Mouse (Mus musculus) testis, adult 2 months (tissue): Measurements from ENCODE around the gene Kxd1. TPM values are rescaled to one million over a fixed set of nuclear protein-coding genes. Genes with fewer than 3 reads are reported as not detected.
A peak's percentile ranks its signal among the peaks of the same experiment; 100 is the strongest.

ENCODE experiments used
- H3K27ac ChIP-seq: fragments of 200-500 bp; 2 replicates; pipeline ENCODE4 v1.5.1; 2012; ENCODE audit warnings: low read depth, low read length; ENCODE audit not compliant: control insufficient read depth, insufficient read depth
- H3K27me3 ChIP-seq: fragments of 200-500 bp; 2 replicates; pipeline ENCODE4 v1.6.1; 2012; ENCODE audit warnings: mild to moderate bottlenecking, low read length, moderate library complexity; ENCODE audit not compliant: control insufficient read depth, insufficient read depth
- H3K36me3 ChIP-seq: fragments of 200-500 bp; 2 replicates; pipeline ENCODE4 v1.6.1; 2012; ENCODE audit warnings: mild to moderate bottlenecking, low read length; ENCODE audit not compliant: control insufficient read depth, insufficient read depth
- H3K4me1 ChIP-seq: fragments of 200-500 bp; 2 replicates; pipeline ENCODE4 v1.6.1; 2012; ENCODE audit warnings: low read length; ENCODE audit not compliant: control insufficient read depth, insufficient read depth
- H3K4me3 ChIP-seq: fragments of 200-500 bp; 2 replicates; pipeline ENCODE4 v1.5.1; 2012; ENCODE audit warnings: low read depth, mild to moderate bottlenecking, low read length, moderate library complexity, mixed read lengths; ENCODE audit not compliant: control insufficient read depth
- CTCF ChIP-seq: fragments of 200-500 bp; IDR thresholded peaks from 2 replicates; pipeline ENCODE4 v1.5.1; 2012; ENCODE audit warnings: low read depth, mild to moderate bottlenecking, inconsistent platforms, low read length, moderate library complexity; ENCODE audit not compliant: control insufficient read depth, insufficient read depth, insufficient replicate concordance
- POLR2A ChIP-seq: fragments of 200-500 bp; IDR thresholded peaks from 2 replicates; pipeline ENCODE4 v1.6.1; 2012; ENCODE audit warnings: low read depth, mild to moderate bottlenecking, inconsistent platforms, low read length, moderate library complexity; ENCODE audit not compliant: control insufficient read depth
- polyA plus RNA-seq: library from polyadenylated mRNA; depleted of rRNA; stranded (reverse); fragments of >200 nt; gene quantifications from 2 replicates; pipeline ENCODE4 v1.2.3, GENCODE M21; 2012; rRNA removed

Gene Kxd1
- polyA plus RNA-seq, 1 experiment = 77.9 TPM

DNA sequence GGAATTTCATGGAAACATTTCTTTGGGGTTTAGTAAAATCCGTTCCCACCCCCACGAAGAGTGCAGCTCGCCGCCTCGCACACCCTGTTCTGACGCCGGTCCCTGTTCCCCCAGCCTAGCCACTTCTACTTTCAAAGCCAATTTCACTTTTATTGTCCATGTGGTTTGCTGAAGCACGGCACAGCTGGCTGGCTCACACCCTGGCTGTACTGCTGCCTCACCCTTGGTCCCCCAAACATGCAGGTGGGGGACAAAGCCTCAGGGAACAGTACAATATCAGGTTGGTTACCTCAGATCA is 65.3 kb downstream of the Kxd1 start:
- Histone ChIP-seq H3K4me1 (peaks cover 11% of the 10 kb centered on the region), H3K4me3 (no peak overlapping the region), H3K36me3 (no peaks in the 10 kb centered on the region), H3K27ac (peak overlapping the region; percentile 59), H3K27me3 (no peaks in the 10 kb centered on the region)
- TF ChIP-seq CTCF (no peak), POLR2A (no peak)

DNA sequence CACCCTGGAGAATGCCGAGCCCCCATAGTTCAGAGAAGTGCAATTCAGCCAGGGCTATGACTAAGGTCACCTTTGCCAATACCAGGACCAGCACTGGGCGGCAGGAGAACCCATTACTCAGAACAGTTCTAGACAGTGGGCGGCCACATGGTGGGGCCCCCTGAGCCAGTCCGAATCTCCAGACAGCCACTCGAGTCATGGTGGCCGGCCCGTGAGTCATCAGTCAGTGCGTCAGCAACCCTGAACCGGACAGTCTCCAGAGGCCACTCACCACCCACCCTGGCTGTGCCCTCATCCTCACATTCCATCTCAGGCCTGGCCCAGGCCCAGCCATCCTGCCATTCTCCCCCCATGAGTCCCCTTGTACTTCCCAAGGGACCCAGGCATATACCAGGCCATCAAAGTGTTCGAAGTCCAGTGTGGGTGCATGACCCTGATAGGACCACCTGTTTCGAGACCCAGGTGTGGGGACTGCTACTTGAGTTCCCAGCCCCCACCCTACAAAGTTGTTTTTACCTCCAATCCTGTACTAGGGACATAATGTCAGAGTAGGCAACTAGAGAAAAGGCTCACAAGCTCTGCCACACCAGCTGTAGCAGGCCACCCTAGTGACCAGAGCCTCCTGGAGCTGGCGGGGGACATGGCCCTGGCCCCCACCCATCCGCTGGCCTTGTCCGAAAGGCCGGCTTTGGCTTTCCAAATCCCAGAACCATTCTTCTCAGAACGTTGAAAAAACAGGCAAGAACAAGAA is 65.8 kb downstream of the Kxd1 start:
- peaks cover 11% of the 10 kb centered on the region for H3K4me1 ChIP-seq
- TF ChIP-seq POLR2A (no peak), CTCF (no peak)
- H3K4me3 ChIP-seq = no peak overlapping the region
- H3K27me3 ChIP-seq = no peaks in the 10 kb centered on the region
- peak overlapping the region; percentile 62 for H3K27ac ChIP-seq
- no peaks in the 10 kb centered on the region for H3K36me3 ChIP-seq

DNA sequence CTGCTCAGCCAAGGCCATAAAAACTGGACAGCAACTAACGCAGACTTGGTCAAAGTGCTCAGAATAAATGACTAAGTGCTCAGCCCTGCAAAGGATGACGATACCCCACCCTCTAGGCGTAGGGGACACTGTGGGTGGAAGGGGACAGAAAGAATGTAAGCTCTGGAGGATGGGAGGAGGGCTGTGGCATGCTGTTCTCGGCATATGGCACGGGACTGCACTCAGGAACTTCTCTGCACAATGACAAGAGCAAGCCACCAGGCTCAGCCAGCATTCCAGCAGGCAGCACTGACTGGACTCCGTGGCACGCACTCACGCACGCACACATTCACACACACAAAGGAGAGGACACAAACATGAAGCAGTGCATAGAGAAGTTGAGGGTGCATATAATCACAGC is 67.2 kb downstream of the Kxd1 start:
- Histone ChIP-seq H3K4me3 (no peak overlapping the region), H3K27ac (no peak overlapping the region), H3K4me1 (peaks cover 11% of the 10 kb centered on the region), H3K36me3 (no peaks in the 10 kb centered on the region), H3K27me3 (no peaks in the 10 kb centered on the region)
- TF ChIP-seq CTCF = no peak

- Histone ChIP-seq H3K27ac (no peak overlapping the region), H3K4me1 (peaks cover 11% of the 10 kb centered on the region)
- TF ChIP-seq POLR2A (no peak), CTCF (no peak)
These were observed 67.6 kb downstream of the Kxd1 start for GRCm38 (mm10) chr8:70460199-70460598.

DNA sequence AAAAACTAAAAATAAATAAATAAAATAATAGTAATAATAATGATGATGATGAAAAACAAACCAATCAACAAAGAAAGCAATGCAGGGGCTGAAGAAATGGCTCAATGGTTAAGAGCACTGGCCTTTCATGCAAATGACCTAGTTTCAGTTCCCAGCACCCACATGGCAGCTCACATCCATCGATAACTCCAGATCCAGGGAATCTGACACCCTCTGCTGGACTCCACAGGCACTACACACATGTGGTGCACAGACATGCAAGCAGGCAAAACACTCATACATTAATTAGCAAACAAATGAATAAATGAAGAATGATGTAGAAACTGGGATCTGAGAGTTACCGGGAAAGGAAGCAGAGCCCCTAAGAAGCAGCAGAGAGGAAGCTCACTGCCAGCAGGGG is 68.1 kb downstream of the Kxd1 start:
- Histone ChIP-seq H3K27me3 (no peaks in the 10 kb centered on the region), H3K27ac (no peak overlapping the region), H3K4me1 (peaks cover 11% of the 10 kb centered on the region), H3K36me3 (no peaks in the 10 kb centered on the region), H3K4me3 (no peak overlapping the region)
- TF ChIP-seq POLR2A = no peak
- TF ChIP-seq CTCF = no peak

More at GRCm38 (mm10) chr8:70460199-70460598, 67.6 kb downstream of the Kxd1 start:
- no peaks in the 10 kb centered on the region for H3K36me3 ChIP-seq
- no peaks in the 10 kb centered on the region for H3K27me3 ChIP-seq
- no peak overlapping the region for H3K4me3 ChIP-seq

DNA sequence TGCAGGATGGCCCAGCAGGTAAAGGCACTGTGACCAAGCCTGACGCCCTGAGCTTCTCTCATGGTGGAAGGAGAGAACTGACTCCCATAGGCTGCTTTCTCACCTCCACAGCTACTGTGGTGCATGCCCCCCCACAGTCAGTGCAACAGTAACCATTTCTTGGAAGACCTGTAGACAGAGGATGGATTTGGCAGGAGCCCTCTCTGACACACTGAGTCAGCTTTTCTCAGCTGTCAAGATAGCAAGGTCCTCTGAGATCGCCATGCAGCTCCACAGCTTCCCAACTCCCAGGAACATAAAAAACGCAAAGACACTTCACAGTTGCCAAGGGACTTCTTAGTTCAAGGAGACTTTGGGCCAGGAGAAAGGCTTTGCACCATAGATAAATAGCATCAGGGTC is 69.3 kb downstream of the Kxd1 start:
- H3K4me1 ChIP-seq = peaks cover 11% of the 10 kb centered on the region
- H3K36me3 ChIP-seq = no peaks in the 10 kb centered on the region
- no peak overlapping the region for H3K27ac ChIP-seq
- no peaks in the 10 kb centered on the region for H3K27me3 ChIP-seq
- TF ChIP-seq POLR2A = no peak
- no peak overlapping the region for H3K4me3 ChIP-seq

Other genes with a start within 250 kb of the Kxd1 start
- 7.3 and 9.8 TPM in 2 replicates for gene Homer3, start 245.1 kb downstream of the Kxd1 start, polyA plus RNA-seq
- 95.5 and 101 TPM in 2 replicates for gene Ddx49, start 225.5 kb downstream of the Kxd1 start, polyA plus RNA-seq
- 102 and 115 TPM in 2 replicates for gene Cope, start 225.4 kb downstream of the Kxd1 start, polyA plus RNA-seq
- gene Cers1, start 212.2 kb downstream of the Kxd1 start, polyA plus RNA-seq = 0.43 and 0.48 TPM in 2 replicates
- gene Gdf1, start 198.1 kb downstream of the Kxd1 start, polyA plus RNA-seq = 0.20 and 0.24 TPM in 2 replicates
- gene Upf1, start 174.7 kb downstream of the Kxd1 start, polyA plus RNA-seq = 33.3 and 35.4 TPM in 2 replicates
- gene Comp, start 154.4 kb downstream of the Kxd1 start, polyA plus RNA-seq = 409 and 456 TPM in 2 replicates
- gene Crtc1, start 88.4 kb downstream of the Kxd1 start, polyA plus RNA-seq = 11.3 and 12.3 TPM in 2 replicates
- 3.6 and 4.8 TPM in 2 replicates for gene Klhl26, start 51.0 kb downstream of the Kxd1 start, polyA plus RNA-seq
- 62.6 and 62.9 TPM in 2 replicates for gene Tmem59l, start 40.6 kb downstream of the Kxd1 start, polyA plus RNA-seq
- gene Crlf1, start 34.8 kb downstream of the Kxd1 start, polyA plus RNA-seq = 126 and 137 TPM in 2 replicates
- 23.9 and 26.9 TPM in 2 replicates for gene Rex1bd, start 21.2 kb downstream of the Kxd1 start, polyA plus RNA-seq
- gene Uba52, start 17.2 kb downstream of the Kxd1 start, polyA plus RNA-seq = 768 and 853 TPM in 2 replicates
- 179 and 198 TPM in 2 replicates for gene Fkbp8, start 232 bp downstream of the Kxd1 start, polyA plus RNA-seq
- 42.5 and 43.8 TPM in 2 replicates for gene Ell, start 11.5 kb upstream of the Kxd1 start, polyA plus RNA-seq
- 561 and 588 TPM in 2 replicates for gene Isyna1, start 66.4 kb upstream of the Kxd1 start, polyA plus RNA-seq
- 35.6 and 38.9 TPM in 2 replicates for gene Ssbp4, start 80.9 kb upstream of the Kxd1 start, polyA plus RNA-seq
- gene Lrrc25, start 88.2 kb upstream of the Kxd1 start, polyA plus RNA-seq = 1.4 TPM in 2 replicates
- 1.3 and 1.4 TPM in 2 replicates for gene Gdf15, start 104.5 kb upstream of the Kxd1 start, polyA plus RNA-seq
- gene Pgpep1, start 132.4 kb upstream of the Kxd1 start, polyA plus RNA-seq = 3.7 and 4.9 TPM in 2 replicates
- gene Lsm4, start 145.3 kb upstream of the Kxd1 start, polyA plus RNA-seq = 148 and 168 TPM in 2 replicates
- gene Jund, start 171.0 kb upstream of the Kxd1 start, polyA plus RNA-seq = 79.2 and 105 TPM in 2 replicates
- 286 and 302 TPM in 2 replicates for gene Iqcn, start 175.5 kb upstream of the Kxd1 start, polyA plus RNA-seq
- 0.86 and 0.91 TPM in 2 replicates for gene Gm3336, start 190.6 kb upstream of the Kxd1 start, polyA plus RNA-seq
- 1.1 TPM in 2 replicates for gene Pde4c, start 195.8 kb upstream of the Kxd1 start, polyA plus RNA-seq
- gene Rab3a, start 226.7 kb upstream of the Kxd1 start, polyA plus RNA-seq = 7.9 and 8.2 TPM in 2 replicates
- 13.5 and 14.4 TPM in 2 replicates for gene Mpv17l2, start 233.0 kb upstream of the Kxd1 start, polyA plus RNA-seq
- 25.1 and 30.8 TPM in 2 replicates for gene Pik3r2, start 248.8 kb upstream of the Kxd1 start, polyA plus RNA-seq